Mouse (Mus musculus) ES-E14 (cell line): Measurements from ENCODE around the gene Sp100.

Source experiments
- CHD2 ChIP-seq: IDR thresholded peaks from 2 replicates; pipeline ENCODE4 v1.6.1; 2014; ENCODE audit warnings: mild to moderate bottlenecking, low read depth, low read length, inconsistent platforms
- MAFK ChIP-seq: IDR thresholded peaks from 2 replicates; pipeline ENCODE4 v1.6.1; 2014; ENCODE audit warnings: mild to moderate bottlenecking, low read depth, low read length, inconsistent platforms; ENCODE audit not compliant: insufficient read depth

DNA sequence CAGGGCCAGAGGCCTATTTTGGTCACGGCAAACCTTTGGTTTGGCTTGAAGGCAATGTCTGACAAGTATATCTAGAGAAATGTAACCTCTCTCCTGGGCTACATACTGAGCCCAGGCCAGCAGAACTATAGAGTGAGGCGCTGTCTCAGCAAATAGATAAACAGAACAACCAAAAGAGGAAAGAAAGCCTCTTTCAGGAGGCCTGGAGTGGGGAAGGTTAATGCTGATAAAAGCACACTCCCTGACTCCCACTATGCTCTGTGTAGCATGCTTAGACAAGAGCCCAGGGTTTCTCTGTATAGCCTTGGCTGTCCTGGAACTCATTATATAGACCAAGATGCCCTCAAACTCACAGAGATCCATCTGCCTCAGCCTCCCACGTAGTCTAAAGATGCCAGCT is 43.5 kb downstream of the Sp100 start:
- TF ChIP-seq MAFK (no peak), CHD2 (no peak)
